In genomic region chr11:49764023-49764422, GRCm38 (mm10) we compare ENCODE assay signal across 11 mouse cellular contexts. TPM values are rescaled to one million over a fixed set of nuclear protein-coding genes. Genes with fewer than 3 reads are reported as not detected.
DNase-seq lines count a peak whose midpoint lies in the region; ATAC-seq lines count a peak whose summit lies in the region.
"Had no signal": no experiment of that assay in that cellular context is flagged by ENCODE, and none has a peak within 500 bp of the region (broad histone marks: within the 10 kb centered on the region; RNA-seq: fewer than 3 reads in every experiment).

No protein-coding gene starts in this region.

- H3K27ac ChIP-seq in heart, embryonic 10.5 days = peak overlapping the region; percentile 87
- peak overlapping the region; percentile 83 for H3K27ac ChIP-seq in lung, embryonic 16.5 days (ENCODE audit: low read length)
- H3K27ac ChIP-seq in neural tube, embryonic 13.5 days (replicated peaks) = 0 out of 2 replicates have a peak overlapping the region, but pooled peaks have one; percentile 5
- H3K27ac ChIP-seq: midbrain, embryonic 15.5 days had no signal

- no peak overlapping the region for H3K4me3 ChIP-seq in heart, embryonic 10.5 days
- H3K4me3 ChIP-seq in lung, embryonic 16.5 days (ENCODE audit: low read length) = no peak overlapping the region
- no peak overlapping the region for H3K4me3 ChIP-seq in neural tube, embryonic 13.5 days
- H3K4me3 ChIP-seq: midbrain, embryonic 15.5 days had no signal

- DNase-seq in heart, embryonic 10.5 days (ENCODE audit: low spot score) = no peak
- no peak for DNase-seq in heart, adult 8-10 months (ENCODE audit: low spot score)
- no peak for DNase-seq in lung, postnatal 36 days
- DNase-seq in left cerebral cortex, postnatal 36 days (ENCODE audit: low spot score in 2 of 2) = no peak
- no peak for DNase-seq in spleen, postnatal 14 days (ENCODE audit: low spot score in 2 of 2)
- DNase-seq: cerebellum, adult 11 months had no signal

- no peak overlapping the region for H3K4me2 ChIP-seq in lung, embryonic 16.5 days (ENCODE audit: low read depth, low read length)
- no peak overlapping the region for H3K4me2 ChIP-seq in neural tube, embryonic 13.5 days
- H3K4me2 ChIP-seq: midbrain, embryonic 15.5 days had no signal

- H3K27me3 ChIP-seq in heart, embryonic 10.5 days (ENCODE audit: insufficient read depth, poor library complexity, severe bottlenecking) = no peaks in the 10 kb centered on the region; the same call in 1 of the 2 replicates
- H3K27me3 ChIP-seq in lung, embryonic 16.5 days (ENCODE audit: control insufficient read depth, insufficient read depth, low read depth, low read length) = no peaks in the 10 kb centered on the region
- no peaks in the 10 kb centered on the region for H3K27me3 ChIP-seq in neural tube, embryonic 13.5 days
- H3K27me3 ChIP-seq: midbrain, embryonic 15.5 days had no signal

- peaks cover 25% of the 10 kb centered on the region for H3K4me1 ChIP-seq in heart, embryonic 10.5 days
- H3K4me1 ChIP-seq in lung, embryonic 16.5 days (replicated peaks; ENCODE audit: control insufficient read depth, insufficient read depth, low read length) = peaks cover 16% of the 10 kb centered on the region
- peaks cover 12% of the 10 kb centered on the region for H3K4me1 ChIP-seq in neural tube, embryonic 13.5 days (replicated peaks)
- H3K4me1 ChIP-seq: midbrain, embryonic 15.5 days had no signal

- H3K9ac ChIP-seq in lung, embryonic 16.5 days (ENCODE audit: low read length) = no peak overlapping the region
- H3K9ac ChIP-seq in neural tube, embryonic 13.5 days = no peak overlapping the region
- H3K9ac ChIP-seq: midbrain, embryonic 15.5 days had no signal

- no peaks in the 10 kb centered on the region for H3K36me3 ChIP-seq in heart, embryonic 10.5 days
- no peaks in the 10 kb centered on the region for H3K36me3 ChIP-seq in lung, embryonic 16.5 days (ENCODE audit: control insufficient read depth, insufficient read depth, low read length)
- H3K36me3 ChIP-seq in neural tube, embryonic 13.5 days = no peaks in the 10 kb centered on the region
- H3K36me3 ChIP-seq: midbrain, embryonic 15.5 days had no signal

- intact Hi-C loops in left cerebral cortex, postnatal 36 days (cut with DNase I) = no loop called here

- ATAC-seq in lung, embryonic 16.5 days (ENCODE audit: low read depth) = peak; percentile 23
- ATAC-seq in granulocyte monocyte progenitor cell, adult 5-6 weeks (replicated peaks; ENCODE audit: poor library complexity, severe bottlenecking) = peak; percentile 27
- no peak for ATAC-seq in neural tube, embryonic 13.5 days (ENCODE audit: low read depth)
- ATAC-seq: forebrain, embryonic 14.5 days; midbrain, embryonic 15.5 days had no signal

- no peaks in the 10 kb centered on the region for H3K9me3 ChIP-seq in heart, embryonic 10.5 days
- H3K9me3 ChIP-seq in lung, embryonic 16.5 days (ENCODE audit: control insufficient read depth, low read length) = no peaks in the 10 kb centered on the region
- no peaks in the 10 kb centered on the region for H3K9me3 ChIP-seq in neural tube, embryonic 13.5 days
- H3K9me3 ChIP-seq: midbrain, embryonic 15.5 days had no signal

- 52% methylated on average over 4 of the region's 4 CpGs for WGBS in heart, embryonic 10.5 days
- WGBS in lung, embryonic 16.5 days = 48% methylated on average over 4 of the region's 4 CpGs
- WGBS in neural tube, embryonic 13.5 days = 68% methylated on average over 4 of the region's 4 CpGs

RNA-seq across cellular contexts. Expression of gene Gfpt2, which starts 30.0 kb away (rescaled TPM):
- polyA plus RNA-seq in heart, embryonic 10.5 days (2016; fragmentation: Nextera tagmentation; extraction: Ambion mirVana) = 21.3 and 24.5 TPM in 2 replicates
- 10 to 100 TPM in 1 of 4 experiments, 1 to 10 TPM in 3; 6.6 to 12.9 (median 8.8) TPM for total RNA-seq in heart, adult 8-10 months (2022)
- polyA plus RNA-seq in lung, embryonic 16.5 days (2015; fragmentation: Nextera tagmentation; extraction: Ambion mirVana) = 9.7 and 11.8 TPM in 2 replicates
- 0.21 and 0.58 TPM in 2 replicates for total RNA-seq in granulocyte monocyte progenitor cell, adult 5-6 weeks (2014; fragmentation: Nextera tagmentation)
- 0.13 TPM in 1 of 2 replicates, not detected in the other for total RNA-seq in granulocyte monocyte progenitor cell, adult 5-6 weeks (2017)
- polyA plus RNA-seq in neural tube, embryonic 13.5 days (2015; fragmentation: Nextera tagmentation; extraction: Ambion mirVana) = 4.6 and 6.3 TPM in 2 replicates
- 1 to 10 TPM; 7.6 to 8.0 TPM for total RNA-seq in left cerebral cortex, postnatal 36 days (2021)

RNA-seq across cellular contexts. Expression of gene Cnot6, which starts 51.5 kb away (rescaled TPM):
- 47.0 and 56.0 TPM in 2 replicates for polyA plus RNA-seq in heart, embryonic 10.5 days (2016; fragmentation: Nextera tagmentation; extraction: Ambion mirVana)
- total RNA-seq in heart, adult 8-10 months (2022) = 10 to 100 TPM; 18.1 to 21.6 (median 20.2) TPM
- polyA plus RNA-seq in lung, embryonic 16.5 days (2015; fragmentation: Nextera tagmentation; extraction: Ambion mirVana) = 54.2 and 57.1 TPM in 2 replicates
- total RNA-seq in granulocyte monocyte progenitor cell, adult 5-6 weeks (2014; fragmentation: Nextera tagmentation) = 73.3 and 77.8 TPM in 2 replicates
- 42.2 and 52.8 TPM in 2 replicates for total RNA-seq in granulocyte monocyte progenitor cell, adult 5-6 weeks (2017)
- polyA plus RNA-seq in neural tube, embryonic 13.5 days (2015; fragmentation: Nextera tagmentation; extraction: Ambion mirVana) = 42.8 and 52.8 TPM in 2 replicates
- 10 to 100 TPM; 44.3 to 55.0 TPM for total RNA-seq in left cerebral cortex, postnatal 36 days (2021)

Comparison
In these comparisons a context has a peak if more than half of its experiments do, and no peak if none do; other contexts are left out.
1. H3K27ac ChIP-seq: peak in every context shown above with its lines; median percentile 87 in heart, embryonic 10.5 days; 83 in lung, embryonic 16.5 days; 5 in neural tube, embryonic 13.5 days.
2. RNA of gene Gfpt2, which starts 30.0 kb away (total RNA-seq): 6.6 to 12.9 TPM in heart, adult 8-10 months and 7.6 to 8.0 TPM in left cerebral cortex, postnatal 36 days; 0.13 to 0.58 TPM in granulocyte monocyte progenitor cell, adult 5-6 weeks; every median in the first group is over 4 times any median in the second.